In the genomic region with DNA sequence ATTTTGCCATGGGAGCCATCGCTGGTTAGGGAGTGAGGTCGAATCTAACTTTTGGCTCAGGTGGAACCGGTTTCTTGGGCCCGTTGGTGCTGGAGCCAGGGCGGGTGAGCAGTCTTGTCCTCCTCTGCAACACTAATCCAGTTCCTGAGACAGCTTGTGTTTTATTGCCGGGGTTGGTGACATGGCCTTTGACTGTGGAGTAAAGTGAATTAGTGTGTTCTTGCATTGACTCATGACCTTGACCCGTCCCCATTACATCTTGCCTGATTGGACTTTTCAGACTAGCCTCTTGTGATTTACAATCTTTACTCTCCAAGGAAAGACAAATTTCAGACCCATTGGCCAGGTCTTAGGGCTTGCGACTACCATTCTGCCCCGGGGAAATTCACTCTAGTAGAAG, we compare ENCODE assay signal across 19 mouse cellular contexts.
A peak's percentile ranks its signal among the peaks of the same experiment; 100 is the strongest.
DNase-seq lines count a peak whose midpoint lies in the region; ATAC-seq lines count a peak whose summit lies in the region.
"Had no signal": no experiment of that assay in that cellular context is flagged by ENCODE, and none has a peak within 500 bp of the region (broad histone marks: within the 10 kb centered on the region; RNA-seq: fewer than 3 reads in every experiment).

No protein-coding gene starts in this region.

- DNase-seq in adrenal gland, adult (ENCODE audit: inconsistent age in 2 of 2, low spot score in 1 of 2), result peak; percentile 57 to 85
- DNase-seq in adrenal gland, postnatal 4 days (ENCODE audit: low spot score in 2 of 2), result no peak
- peak; percentile 69 for DNase-seq in adrenal gland, adult 2 months
- peak; percentile 37 for DNase-seq in embryo, embryonic 11 days
- peak; percentile 54 to 67 for DNase-seq in kidney, postnatal 4 days
- DNase-seq in c-Kit-positive CD71-positive TER-119-positive erythroid progenitor cells, embryonic 14.5 days (ENCODE audit: low spot score), result no peak
- no peak for DNase-seq in Muller cell, postnatal 12 days (ENCODE audit: inconsistent ontology term)
- DNase-seq: gastrocnemius, postnatal 10 days; heart, postnatal 10 days; layer of hippocampus, adult 9-11 months; lung, postnatal 10 days; right cerebral cortex, postnatal 25 days had no signal

- no peak overlapping the region for H3K4me3 ChIP-seq in forebrain, embryonic 13.5 days
- H3K4me3 ChIP-seq: hindbrain, embryonic 15.5 days; midbrain, embryonic 15.5 days had no signal

- H3K9ac ChIP-seq in forebrain, embryonic 13.5 days, result no peak overlapping the region
- H3K9ac ChIP-seq: hindbrain, embryonic 15.5 days; midbrain, embryonic 15.5 days had no signal

- no peak overlapping the region for H3K27ac ChIP-seq in forebrain, embryonic 13.5 days
- H3K27ac ChIP-seq: hindbrain, embryonic 15.5 days; midbrain, embryonic 15.5 days; stomach, postnatal 0 days had no signal

- H3K9me3 ChIP-seq in forebrain, embryonic 13.5 days (replicated peaks), result no peaks in the 10 kb centered on the region
- H3K9me3 ChIP-seq: G1E; hindbrain, embryonic 15.5 days; midbrain, embryonic 15.5 days had no signal

- ATAC-seq in forebrain, embryonic 13.5 days, result no peak
- ATAC-seq: CD4-positive, CD25-positive, alpha-beta regulatory T cell, adult 4 months; intestine, embryonic 16.5 days; midbrain, embryonic 15.5 days had no signal

- H3K4me2 ChIP-seq in forebrain, embryonic 13.5 days, result no peak overlapping the region
- H3K4me2 ChIP-seq: hindbrain, embryonic 15.5 days; midbrain, embryonic 15.5 days had no signal

- no peaks in the 10 kb centered on the region for H3K27me3 ChIP-seq in forebrain, embryonic 13.5 days
- H3K27me3 ChIP-seq: hindbrain, embryonic 15.5 days; midbrain, embryonic 15.5 days had no signal

- 95% methylated on average over 9 of the region's 9 CpGs for WGBS in forebrain, embryonic 13.5 days

- no peaks in the 10 kb centered on the region for H3K36me3 ChIP-seq in forebrain, embryonic 13.5 days (ENCODE audit: poor library complexity, severe bottlenecking)
- H3K36me3 ChIP-seq: G1E; hindbrain, embryonic 15.5 days; midbrain, embryonic 15.5 days had no signal

- H3K4me1 ChIP-seq in forebrain, embryonic 13.5 days, result no peaks in the 10 kb centered on the region
- H3K4me1 ChIP-seq: midbrain, embryonic 15.5 days had no signal

Comparison
In these comparisons a context has a peak if more than half of its experiments do, and no peak if none do; other contexts are left out.
1. DNase-seq: peak in adrenal gland, adult (2 of 2), adrenal gland, adult 2 months (single experiment), embryo, embryonic 11 days (single experiment) and kidney, postnatal 4 days (2 of 2); none in adrenal gland, postnatal 4 days (0 of 2), c-Kit-positive CD71-positive TER-119-positive erythroid progenitor cells, embryonic 14.5 days (single experiment) and Muller cell, postnatal 12 days (single experiment).